Mouse (Mus musculus) CH12F3 (cell line): ENCODE measurements around the gene Zfp13.
"Not testable (repeated sequence)": the region's sequence is repeated elsewhere in the genome, so short reads cannot be mapped to it uniquely, and the experiment has no call there.

Experiments
- in situ Hi-C: fragments of 300-500 bp; cut with MboI; formaldehyde crosslinking; loops from 2 replicates; pipeline ENCODE4 v1.14.3; 2020; ENCODE audit warnings: low sequenced_read_pairs

Gene Zfp13

GRCm38 (mm10) chr17:23535046-23535788, 64.1 kb downstream of the Zfp13 start:
- in situ Hi-C loops = not testable (repeated sequence)

DNA sequence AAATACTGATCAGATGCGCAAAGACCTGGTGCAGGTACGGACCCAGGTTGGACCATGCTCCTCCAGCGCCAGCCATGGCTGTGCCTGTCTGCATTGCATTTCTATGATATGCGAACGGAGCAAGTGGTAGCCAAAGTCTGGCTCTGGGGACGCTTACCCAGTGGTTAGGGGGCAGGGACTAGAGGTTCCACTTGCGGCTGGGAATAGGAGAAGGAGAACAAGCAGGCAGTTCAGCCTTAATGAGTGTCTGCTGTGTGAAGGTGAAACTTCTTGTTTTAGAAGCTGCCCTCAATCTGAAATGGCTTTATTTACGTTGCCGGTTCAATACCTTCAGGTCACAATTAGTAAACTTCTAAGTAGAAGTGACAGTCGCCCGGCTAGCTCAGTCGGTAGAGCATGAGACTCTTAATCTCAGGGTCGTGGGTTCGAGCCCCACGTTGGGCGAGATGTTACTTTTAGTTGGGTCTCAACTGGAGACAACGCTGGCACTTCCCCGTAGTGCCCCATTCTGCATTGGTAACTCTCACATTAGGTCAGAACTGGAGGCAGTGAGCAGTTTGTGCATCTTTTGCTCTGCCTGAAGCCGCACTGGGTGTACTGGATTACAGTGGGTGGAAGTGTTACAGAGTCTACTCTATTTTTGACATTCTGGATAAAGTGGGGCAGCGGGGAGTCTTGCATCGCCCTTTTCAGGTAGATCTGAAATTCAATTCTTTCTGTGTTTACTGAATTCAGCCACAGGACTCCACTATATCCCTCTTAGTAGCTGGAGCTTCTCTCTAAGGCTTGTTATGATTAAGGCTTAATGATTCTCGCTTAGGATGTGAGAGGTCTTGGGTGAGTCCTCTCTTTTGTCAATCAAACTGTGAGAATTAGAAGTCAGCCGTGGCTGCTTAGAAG, 65.4 kb downstream of the Zfp13 start:
- in situ Hi-C loops = not testable (repeated sequence)

DNA sequence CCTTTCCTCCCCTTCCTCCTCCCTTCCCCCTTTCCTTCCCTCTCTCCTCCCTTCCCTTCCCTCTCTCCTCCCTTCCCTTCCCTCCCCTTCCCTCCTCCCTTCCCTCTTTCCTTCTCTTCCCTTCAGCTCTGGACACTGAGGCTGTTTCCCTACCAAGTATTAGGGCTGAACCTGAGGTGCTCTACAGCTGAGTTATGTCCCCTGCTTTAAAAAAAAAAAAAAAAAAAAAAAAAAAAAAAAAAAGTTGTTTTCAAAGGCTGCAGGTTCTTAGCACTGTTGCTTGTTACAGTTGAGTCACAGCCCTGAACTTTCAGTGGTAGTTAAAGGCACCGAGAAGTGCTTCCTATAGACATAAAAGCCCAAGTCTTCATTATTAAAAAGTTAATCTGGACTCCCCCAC, 67.9 kb downstream of the Zfp13 start:
- in situ Hi-C loops = not testable (repeated sequence)
